Mouse (Mus musculus) megakaryocyte, adult 5-6 weeks (primary cell): Measurements from ENCODE around the gene Usf3. TPM values are rescaled to one million over a fixed set of nuclear protein-coding genes. Genes with fewer than 3 reads are reported as not detected.
A peak's percentile ranks its signal among the peaks of the same experiment; 100 is the strongest.

Source experiments
- ATAC-seq: 2 replicates; pipeline ENCODE4 v1.8.0; 2016; ENCODE audit warnings: mild to moderate bottlenecking, inconsistent platforms; ENCODE audit not compliant: poor library complexity, severe bottlenecking
- total RNA-seq, 2 experiments: library from RNA; stranded (forward) in 1 of 2; stranded (reverse) in 1 of 2; fragments of 153-499, 151-499 nt in 1 of 2; fragments of 221-1000, 200-1000 nt in 1 of 2; gene quantifications; 2 replicates each; pipeline versions ENCODE4 v1.2.3 to v1.2.4; 2015 to 2017

Gene Usf3
- total RNA-seq, 2 experiments from 2014 or later: 13.9 to 36.9 TPM

DNA sequence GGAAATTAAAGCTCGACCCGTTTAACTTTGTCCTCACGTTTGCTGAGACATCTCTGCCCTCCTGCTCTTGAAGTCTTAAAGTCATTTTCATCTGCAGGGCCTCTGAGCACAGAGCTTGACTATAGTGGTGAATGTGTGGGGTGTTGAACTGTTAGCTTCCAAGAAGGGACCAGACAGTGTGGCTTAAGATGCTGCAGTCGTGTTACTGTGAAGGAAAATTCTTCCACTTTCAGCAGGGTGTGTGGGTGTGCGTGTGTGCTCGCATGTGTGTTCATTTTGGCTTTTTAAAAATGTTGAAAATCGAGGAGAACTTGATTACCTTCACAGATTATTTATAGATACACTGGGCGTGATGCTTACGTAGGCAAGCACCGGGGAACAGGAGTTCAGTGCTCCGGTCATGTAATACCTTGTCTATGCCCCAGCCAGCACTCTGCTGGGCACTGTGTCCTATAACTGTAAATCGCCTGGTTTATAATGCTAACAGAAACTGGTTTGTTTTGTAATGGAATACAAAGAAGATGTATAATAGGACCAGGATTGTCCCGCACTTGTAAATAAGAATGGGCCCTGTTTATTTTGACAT is 53.8 kb downstream of the Usf3 start:
- no peak for ATAC-seq

DNA sequence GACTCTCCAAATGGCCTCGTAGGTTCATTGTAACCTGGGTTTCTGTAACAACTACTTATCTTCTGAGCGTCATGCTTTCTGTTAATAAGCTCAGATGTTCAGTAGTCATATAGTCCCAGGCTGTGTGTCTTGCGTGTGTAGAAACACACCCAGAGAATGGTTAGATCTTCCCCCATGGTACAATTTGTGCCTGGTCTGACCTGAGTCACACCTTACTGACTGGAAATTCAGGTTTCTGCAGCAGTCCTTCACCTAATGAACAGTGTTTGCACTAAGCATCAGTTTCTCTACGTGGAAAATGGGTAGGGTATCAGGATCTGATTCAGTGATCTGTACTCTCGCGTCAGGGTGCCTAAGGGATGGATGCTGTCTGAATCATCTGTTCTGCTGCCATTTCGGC is 60.0 kb downstream of the Usf3 start:
- ATAC-seq: no peak

DNA sequence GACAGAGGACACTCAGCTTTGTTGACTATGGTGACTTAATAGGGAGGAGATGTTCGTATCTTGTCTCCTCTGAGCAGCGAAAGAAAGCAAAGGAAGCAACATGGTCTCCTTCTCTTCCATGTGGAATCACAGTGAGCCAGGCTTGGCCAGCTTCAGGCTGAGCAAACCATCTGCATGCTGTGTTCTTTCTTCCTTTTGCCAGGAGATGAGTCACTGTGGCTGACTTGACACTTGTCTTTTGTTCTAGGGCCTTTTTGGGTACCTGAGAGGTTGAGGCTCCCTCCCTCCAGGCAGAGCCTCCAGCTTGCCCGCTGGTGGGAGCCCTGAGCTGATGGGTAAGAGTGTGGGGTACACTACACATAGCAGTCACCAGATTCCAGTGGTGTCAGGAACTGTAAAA is 64.8 kb downstream of the Usf3 start:
- no peak for ATAC-seq

DNA sequence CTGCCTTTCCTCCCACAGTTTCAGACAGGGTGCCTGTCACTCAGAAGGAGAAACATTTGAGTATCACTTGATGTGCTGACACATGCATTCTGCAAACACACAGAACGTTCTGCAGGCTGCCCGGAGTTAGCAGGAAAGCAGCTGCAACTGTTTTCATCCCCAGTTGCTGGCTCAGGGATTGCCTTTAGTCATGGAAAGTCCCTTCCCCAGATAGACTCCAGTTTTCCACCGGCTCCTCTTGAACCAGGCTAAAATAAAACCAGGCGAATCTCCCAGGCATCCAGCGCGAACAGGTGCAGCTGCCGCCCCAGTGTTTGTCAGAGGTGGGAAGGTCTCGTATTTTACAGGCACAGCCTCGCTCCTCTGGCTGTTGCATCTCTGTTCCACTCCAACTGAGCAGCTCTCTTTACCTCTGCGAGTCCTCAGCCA is 65.8 kb downstream of the Usf3 start:
- no peak for ATAC-seq

DNA sequence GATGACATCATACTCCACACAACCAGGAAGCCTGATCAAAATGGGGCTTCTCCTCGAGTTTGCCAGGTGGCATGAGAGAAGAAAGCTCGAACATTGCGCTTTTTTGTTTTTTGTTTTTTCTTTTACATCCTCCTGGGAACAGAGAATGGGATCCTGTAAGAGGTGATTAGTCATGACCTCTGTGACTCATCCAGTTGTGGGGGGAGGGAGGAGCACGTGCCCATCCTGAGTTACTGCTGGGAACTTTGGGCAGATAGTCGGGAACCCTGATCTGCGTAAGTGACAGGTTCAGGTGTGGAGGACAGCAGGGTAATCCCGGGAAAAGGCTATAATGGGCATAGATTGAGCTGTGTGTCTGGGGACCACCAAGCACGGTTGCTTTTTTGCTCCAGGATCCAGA is 67.4 kb downstream of the Usf3 start:
- no peak for ATAC-seq

- peak; percentile 92 for ATAC-seq
Measured at GRCm38 (mm10) chr16:44242633-44243032, 69.6 kb downstream of the Usf3 start.

GRCm38 (mm10) chr16:44243323-44243722 is 70.3 kb downstream of the Usf3 start:
- ATAC-seq: 0 out of 2 replicates have a peak, but pooled peaks have one; percentile 19

GRCm38 (mm10) chr16:44249985-44250384 is 76.9 kb downstream of the Usf3 start:
- ATAC-seq: no peak

GRCm38 (mm10) chr16:44252735-44253134 is 79.7 kb downstream of the Usf3 start:
- ATAC-seq: no peak

GRCm38 (mm10) chr16:44253797-44254634 is 81.0 kb downstream of the Usf3 start:
- no peak for ATAC-seq

- no peak for ATAC-seq
Measured at GRCm38 (mm10) chr16:44254698-44255097, 81.7 kb downstream of the Usf3 start.

- ATAC-seq: no peak
Measured at GRCm38 (mm10) chr16:44257476-44257875, 84.4 kb downstream of the Usf3 start.

DNA sequence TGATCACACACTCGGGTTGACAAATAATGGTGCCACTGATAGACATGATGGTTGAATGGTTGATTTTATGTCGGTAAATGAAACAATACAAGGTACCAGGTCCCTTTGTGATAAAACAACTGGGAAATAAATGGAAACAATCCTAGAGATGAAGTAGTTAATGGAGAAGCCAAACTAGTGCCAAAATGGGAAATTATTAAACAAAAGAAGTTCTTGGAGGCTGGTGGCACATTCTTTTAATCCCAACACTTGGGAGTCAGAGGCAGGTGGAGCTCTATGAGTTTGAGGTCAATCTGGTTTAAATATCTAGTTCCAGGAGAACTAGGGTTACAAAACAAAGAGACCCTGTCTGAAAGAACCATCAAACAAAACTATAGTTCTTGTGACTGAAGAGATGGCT is 91.9 kb downstream of the Usf3 start:
- ATAC-seq: no peak

DNA sequence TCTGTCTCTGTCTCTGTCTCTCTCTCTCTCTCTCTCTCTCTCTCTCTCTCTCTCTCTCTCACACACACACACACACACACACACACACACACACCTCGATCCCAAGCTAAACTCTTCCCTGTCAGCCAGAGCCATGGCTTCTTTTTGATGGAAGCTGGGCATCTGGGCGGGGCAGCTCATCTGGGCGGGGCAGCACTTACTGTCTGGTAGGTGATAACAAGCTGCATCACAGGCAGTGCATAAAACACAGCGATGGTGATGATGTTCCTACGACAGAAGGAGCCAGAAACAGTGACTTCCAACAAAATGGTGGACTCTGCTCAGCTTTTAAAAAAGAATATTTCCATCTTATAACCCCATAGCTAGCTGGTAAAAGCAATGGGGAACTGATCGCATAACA is 92.5 kb downstream of the Usf3 start:
- ATAC-seq: no peak

- ATAC-seq: no peak
Measured at GRCm38 (mm10) chr16:44268541-44269215, 95.6 kb downstream of the Usf3 start.

DNA sequence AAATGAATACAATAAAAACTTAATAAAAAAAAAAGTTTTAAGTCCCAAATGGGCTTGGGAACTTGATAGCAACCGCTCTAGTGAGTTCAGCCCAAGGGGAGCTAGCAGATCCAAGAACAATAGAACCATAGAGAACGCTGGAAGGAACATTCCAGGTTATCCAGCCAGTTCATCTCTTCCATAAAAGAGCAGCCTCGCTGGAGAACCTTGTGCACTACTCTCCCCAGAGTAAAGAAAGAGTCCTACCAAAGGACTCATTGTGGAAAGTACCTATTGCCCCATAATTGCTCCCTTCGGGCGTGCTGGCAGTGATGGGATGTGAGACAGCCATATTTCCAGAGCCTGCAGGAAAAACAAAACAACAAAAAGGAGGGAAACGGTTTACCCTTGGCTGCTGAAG is 96.5 kb downstream of the Usf3 start:
- no peak for ATAC-seq

- no peak for ATAC-seq
Measured at GRCm38 (mm10) chr16:44270606-44271005, 97.6 kb downstream of the Usf3 start.

DNA sequence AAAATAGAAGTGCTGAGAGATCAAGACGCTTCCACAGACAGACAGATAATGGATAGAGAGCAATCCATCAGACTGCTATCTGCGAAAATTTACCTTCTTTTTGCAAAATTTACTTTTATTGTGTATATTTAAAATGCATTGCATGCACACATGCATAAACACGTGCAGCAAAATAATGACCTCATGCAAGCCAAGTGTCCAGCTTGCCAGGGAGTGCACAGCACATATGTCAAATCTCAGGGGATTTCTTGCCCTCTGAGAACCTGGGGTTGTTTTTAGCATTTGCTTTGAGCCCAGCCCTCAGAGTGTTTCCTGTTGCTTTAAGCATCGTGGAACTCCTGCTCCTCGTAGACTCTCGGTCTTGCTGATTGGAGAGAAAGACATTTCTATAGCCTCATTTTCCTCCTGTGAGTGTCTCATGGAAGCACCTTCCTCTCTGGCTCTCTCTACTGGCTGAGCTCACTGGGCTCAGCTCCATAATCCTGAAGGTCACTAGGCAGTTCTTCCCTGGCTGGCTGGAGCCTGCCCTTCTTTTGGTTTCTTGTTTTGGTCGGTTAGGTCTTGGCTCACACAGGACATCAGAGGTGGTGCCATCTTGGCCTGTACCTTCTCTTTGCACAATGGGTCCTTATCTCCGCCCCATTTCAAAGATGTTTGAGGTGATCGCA is 98.5 kb downstream of the Usf3 start:
- ATAC-seq: no peak
